Mouse (Mus musculus): ENCODE measurements around the gene Gmfg.

DNA sequence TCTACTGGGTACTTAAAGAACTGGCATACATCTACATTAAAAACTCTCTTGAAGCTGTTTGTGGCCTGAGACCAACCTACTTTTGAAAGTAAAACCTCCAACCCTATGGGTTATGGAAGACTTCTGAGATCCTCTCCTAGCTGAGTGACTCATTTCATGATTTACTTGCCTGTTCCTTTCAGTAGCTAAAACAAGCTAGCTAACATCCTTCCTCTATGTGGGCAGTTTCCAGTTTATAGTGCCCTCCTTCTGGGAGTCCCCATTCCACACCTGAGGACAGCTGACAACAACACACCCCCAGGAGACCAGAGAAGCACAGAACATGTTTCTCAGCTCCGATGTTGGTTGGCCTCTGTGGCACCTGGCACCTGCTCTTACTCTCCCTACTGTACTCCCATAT, 14.2 kb upstream of the Gmfg start:
- TF ChIP-seq GATA1 (IDR thresholded peaks at IDR 0.05; ENCODE audit: low read length) (no peak), TAL1 (IDR thresholded peaks at IDR 0.05; ENCODE audit: low read length) (no peak)

All from erythroblast, embryonic 14.5 days (primary cell).